Mouse (Mus musculus) left cerebral cortex, postnatal 36 days (tissue): ENCODE measurements at regions not wholly inside any gene's neighbourhood (a gene's known extent, or its start where the extent isn't known, plus 50 kb on each side); places are given as distances from the start of the nearest gene placed in this dataset.

ENCODE experiments used
- DNase-seq, 2 experiments: peaks; one replicate each; pipeline ENCODE4 v3.0.0; 2021 to 2022; ENCODE audit warnings: low spot score in 2 of 2, mixed read lengths in 1 of 2
- intact Hi-C: fragments of 180-260 bp; cut with DNase I; formaldehyde crosslinking; loops from one replicate; pipeline ENCODE4 v1.15.1; 2025

GRCm38 (mm10) chr12:77739047-77739760, 454.8 kb upstream of the Gm6657 start:
- intact Hi-C loops = no loop called here
- DNase-seq = peak in 1 of 2 experiments; percentile 22

- DNase-seq = no peak
- intact Hi-C loops = no loop called here
These were observed 451.3 kb upstream of the Gm6657 start for GRCm38 (mm10) chr12:77742716-77743115.

GRCm38 (mm10) chr12:77749438-77750007, 444.5 kb upstream of the Gm6657 start:
- intact Hi-C loops = no loop called here
- no peak for DNase-seq

- intact Hi-C loops = no loop called here
These were observed 441.9 kb upstream of the Gm6657 start for GRCm38 (mm10) chr12:77752181-77752580.

GRCm38 (mm10) chr12:77756021-77756420, 438.0 kb upstream of the Gm6657 start:
- no peak for DNase-seq
- intact Hi-C loops = no loop called here

More at GRCm38 (mm10) chr12:77752181-77752580, 441.9 kb upstream of the Gm6657 start:
- no peak for DNase-seq

- intact Hi-C loops = no loop called here
- DNase-seq = no peak
These were observed 433.1 kb upstream of the Gm6657 start for GRCm38 (mm10) chr12:77760976-77761375.

GRCm38 (mm10) chr12:77776011-77776546, 418.0 kb upstream of the Gm6657 start:
- no peak for DNase-seq
- intact Hi-C loops = no loop called here

- DNase-seq = no peak
- intact Hi-C loops = no loop called here
These were observed 417.3 kb upstream of the Gm6657 start for GRCm38 (mm10) chr12:77776755-77777154.

- intact Hi-C loops = loop anchor here (10.0 kb wide), 3 partner anchors 206 to 776 kb away; no protein-coding TSS in a partner anchor
- DNase-seq = peak; percentile 82 to 88
These were observed 412.9 kb upstream of the Gm6657 start for GRCm38 (mm10) chr12:77780885-77781698.

- intact Hi-C loops = loop anchor here (10.0 kb wide), 3 partner anchors 209 to 779 kb away; no protein-coding TSS in a partner anchor
- no peak for DNase-seq
These were observed 410.1 kb upstream of the Gm6657 start for GRCm38 (mm10) chr12:77783909-77784308.

- DNase-seq = peak; percentile 40 to 45
These were observed 408.4 kb upstream of the Gm6657 start for GRCm38 (mm10) chr12:77785647-77786046.

GRCm38 (mm10) chr12:77786678-77787077, 407.4 kb upstream of the Gm6657 start:
- intact Hi-C loops = loop anchor here (10.0 kb wide), 3 partner anchors 212 to 782 kb away; no protein-coding TSS in a partner anchor
- no peak for DNase-seq

More at GRCm38 (mm10) chr12:77785647-77786046, 408.4 kb upstream of the Gm6657 start:
- intact Hi-C loops = loop anchor here (10.0 kb wide), 3 partner anchors 211 to 781 kb away; no protein-coding TSS in a partner anchor

GRCm38 (mm10) chr12:77788273-77788672, 405.8 kb upstream of the Gm6657 start:
- intact Hi-C loops = loop anchor here (10.0 kb wide), 3 partner anchors 213 to 783 kb away; no protein-coding TSS in a partner anchor
- DNase-seq = peak in 1 of 2 experiments; percentile 10

GRCm38 (mm10) chr12:77789427-77789826, 404.6 kb upstream of the Gm6657 start:
- intact Hi-C loops = loop anchor here (10.0 kb wide), 3 partner anchors 215 to 785 kb away; no protein-coding TSS in a partner anchor

GRCm38 (mm10) chr12:77789871-77790270, 404.2 kb upstream of the Gm6657 start:
- DNase-seq = no peak

More at GRCm38 (mm10) chr12:77789427-77789826, 404.6 kb upstream of the Gm6657 start:
- DNase-seq = no peak

GRCm38 (mm10) chr12:77790891-77791672, 403.0 kb upstream of the Gm6657 start:
- no peak for DNase-seq
- intact Hi-C loops = no loop called here

More at GRCm38 (mm10) chr12:77789871-77790270, 404.2 kb upstream of the Gm6657 start:
- intact Hi-C loops = loop anchor here (10.0 kb wide), 3 partner anchors 215 to 785 kb away; no protein-coding TSS in a partner anchor

GRCm38 (mm10) chr12:77798516-77798915, 395.5 kb upstream of the Gm6657 start:
- intact Hi-C loops = no loop called here
- no peak for DNase-seq

- DNase-seq = no peak
- intact Hi-C loops = no loop called here
These were observed 394.8 kb upstream of the Gm6657 start for GRCm38 (mm10) chr12:77799134-77799770.
